Mouse (Mus musculus) intestine, postnatal 0 days (tissue): ENCODE measurements around the gene Xylb. TPM values are rescaled to one million over a fixed set of nuclear protein-coding genes. Genes with fewer than 3 reads are reported as not detected.

Experiments
- ATAC-seq: fragments of 200-750 bp; cut with Nextera tagmentation; 2 replicates; pipeline ENCODE4 v1.8.0; 2017; ENCODE audit warnings: mild to moderate bottlenecking, moderate TSS enrichment, moderate library complexity
- H3K27ac ChIP-seq: fragments of 300-500 bp; sonication (generic); 2 replicates; pipeline ENCODE4 v1.5.1; 2014; ENCODE audit warnings: mild to moderate bottlenecking, low read depth, low read length, moderate library complexity
- H3K27me3 ChIP-seq: fragments of 300-500 bp; sonication (generic); replicated peaks from 2 replicates; pipeline ENCODE4 v1.6.1; 2014; ENCODE audit warnings: low read length, mixed read lengths; ENCODE audit not compliant: control insufficient read depth, insufficient read depth
- H3K36me3 ChIP-seq: fragments of 300-500 bp; sonication (generic); 2 replicates; pipeline ENCODE4 v1.6.1; 2014; ENCODE audit warnings: mild to moderate bottlenecking, moderate library complexity; ENCODE audit not compliant: control insufficient read depth, insufficient read depth
- H3K4me1 ChIP-seq: fragments of 300-500 bp; sonication (generic); replicated peaks from 2 replicates; pipeline ENCODE4 v1.6.1; 2014; ENCODE audit warnings: antibody characterized with exemption, low read length, mixed read lengths; ENCODE audit not compliant: control insufficient read depth, insufficient read depth
- H3K4me2 ChIP-seq: fragments of 300-500 bp; sonication (generic); replicated peaks from 2 replicates; pipeline ENCODE4 v1.6.1; 2014; ENCODE audit warnings: low read depth, mild to moderate bottlenecking, moderate library complexity
- H3K4me3 ChIP-seq: fragments of 300-500 bp; sonication (generic); 2 replicates; pipeline ENCODE4 v1.5.1; 2014; ENCODE audit warnings: low read depth, low read length
- H3K9ac ChIP-seq: fragments of 300-500 bp; sonication (generic); 2 replicates; pipeline ENCODE4 v1.6.1; 2014; ENCODE audit warnings: mild to moderate bottlenecking, low read depth, low read length
- H3K9me3 ChIP-seq: fragments of 300-500 bp; sonication (generic); 2 replicates; pipeline ENCODE4 v1.6.1; 2016; ENCODE audit warnings: mixed run types; ENCODE audit not compliant: control insufficient read depth
- CTCF ChIP-seq: sonication (generic); IDR thresholded peaks from 2 replicates; pipeline ENCODE4 v1.5.1; 2016; ENCODE audit warnings: low read depth, mild to moderate bottlenecking, control low read depth, antibody characterized with exemption, moderate library complexity
- WGBS: fragments of 180-500 bp; shearing (Covaris S2); extraction: QIAGEN DNeasy Blood & Tissue Kit; methylation state at CpG from one replicate; pipeline ENCODE4 v1.1.7; 2014; 5-methylcytosine and 5-hydroxymethylcytosine counted together
- polyA plus RNA-seq: library from polyadenylated mRNA; unstranded; fragments of >200 nt; fragmentation: Nextera tagmentation; extraction: Ambion mirVana; gene quantifications from 2 replicates; pipeline ENCODE4 v1.2.1, GENCODE M21; 2015

Xylb gene
- polyA plus RNA-seq, 1 experiment from 2014 or later = 11.7 TPM

GRCm38 (mm10) chr9:119408898-119409664, 51.9 kb downstream of the Xylb start:
- ATAC-seq = no peak
- no peak overlapping the region for H3K4me2 ChIP-seq
- H3K27ac ChIP-seq = no peak overlapping the region
- 72% methylated on average over 11 of the region's 11 CpGs for WGBS
- no peaks in the 10 kb centered on the region for H3K4me1 ChIP-seq
- no peak for TF ChIP-seq CTCF
- no peak overlapping the region for H3K4me3 ChIP-seq
- H3K9ac ChIP-seq = no peak overlapping the region
- 0 out of 2 replicates have a peak, but pooled peaks cover 4% of the 10 kb centered on the region for H3K9me3 ChIP-seq
- H3K36me3 ChIP-seq = no peaks in the 10 kb centered on the region
- H3K27me3 ChIP-seq = no peaks in the 10 kb centered on the region

DNA sequence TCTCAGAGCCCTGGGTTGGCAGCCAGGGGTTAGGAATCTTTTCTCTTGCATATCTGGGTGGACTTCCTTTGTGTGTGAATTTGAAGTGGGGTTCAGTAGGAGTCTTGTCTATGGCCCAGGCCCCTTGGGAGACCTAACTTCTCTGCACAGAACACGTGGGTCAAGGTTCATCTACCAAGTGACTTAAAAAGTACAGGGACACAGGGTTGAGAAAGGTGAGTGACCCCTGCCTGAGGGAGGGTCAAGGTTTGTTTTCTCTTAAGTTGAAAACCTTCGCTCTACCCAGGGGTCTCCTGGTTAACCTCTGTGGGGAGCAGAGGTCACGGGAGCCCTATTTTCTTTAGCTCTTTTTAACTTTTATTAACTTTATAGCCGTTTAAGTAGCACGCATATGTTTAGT, 52.7 kb downstream of the Xylb start:
- WGBS = 78% methylated on average over 5 of the region's 5 CpGs
- ATAC-seq = no peak
- H3K9ac ChIP-seq = no peak overlapping the region
- no peaks in the 10 kb centered on the region for H3K36me3 ChIP-seq
- H3K27ac ChIP-seq = no peak overlapping the region
- no peaks in the 10 kb centered on the region for H3K27me3 ChIP-seq
- H3K4me3 ChIP-seq = no peak overlapping the region
- H3K9me3 ChIP-seq = 0 out of 2 replicates have a peak, but pooled peaks cover 4% of the 10 kb centered on the region
- H3K4me1 ChIP-seq = no peaks in the 10 kb centered on the region
- H3K4me2 ChIP-seq = no peak overlapping the region
- TF ChIP-seq CTCF = no peak

DNA sequence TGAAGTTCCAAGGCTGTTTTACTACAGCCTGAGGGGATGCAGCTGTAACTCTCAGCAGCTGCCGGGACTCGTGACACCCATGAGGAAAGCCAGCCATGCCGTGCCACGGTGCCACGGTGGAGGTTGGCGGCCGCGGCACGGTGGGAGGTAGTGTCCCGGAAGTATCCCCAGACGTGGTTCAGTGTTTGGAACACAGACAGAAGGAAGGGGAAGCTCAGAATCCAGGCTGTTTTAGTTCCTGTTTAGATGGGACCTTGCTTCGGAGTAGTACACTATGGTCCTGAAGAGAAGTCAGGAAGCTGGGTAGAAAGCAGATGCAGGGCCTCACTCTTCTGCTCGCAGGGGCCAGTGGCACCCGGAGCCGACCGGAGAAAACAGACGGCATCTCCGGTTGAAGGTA, 60.8 kb downstream of the Xylb start:
- Histone ChIP-seq H3K9ac (no peak overlapping the region), H3K4me2 (peak overlapping the region; percentile 17; the same call in 1 of the 2 replicates), H3K9me3 (no peaks in the 10 kb centered on the region), H3K27me3 (no peaks in the 10 kb centered on the region), H3K4me1 (no peaks in the 10 kb centered on the region), H3K36me3 (no peaks in the 10 kb centered on the region), H3K4me3 (no peak overlapping the region), H3K27ac (no peak overlapping the region)
- WGBS = 74% methylated on average over 18 of the region's 18 CpGs
- no peak for TF ChIP-seq CTCF
- ATAC-seq = no peak

GRCm38 (mm10) chr9:119419852-119420438, 62.8 kb downstream of the Xylb start:
- no peak overlapping the region for H3K4me2 ChIP-seq
- 84% methylated on average over 12 of the region's 12 CpGs for WGBS
- no peaks in the 10 kb centered on the region for H3K36me3 ChIP-seq
- ATAC-seq = no peak
- no peaks in the 10 kb centered on the region for H3K27me3 ChIP-seq
- H3K4me3 ChIP-seq = no peak overlapping the region
- 0 out of 2 replicates have a peak, but pooled peaks cover 5% of the 10 kb centered on the region for H3K4me1 ChIP-seq
- H3K9me3 ChIP-seq = no peaks in the 10 kb centered on the region
- TF ChIP-seq CTCF = no peak
- no peak overlapping the region for H3K27ac ChIP-seq
- no peak overlapping the region for H3K9ac ChIP-seq

GRCm38 (mm10) chr9:119425217-119425975, 68.2 kb downstream of the Xylb start:
- peak overlapping the region; percentile 42 for H3K27ac ChIP-seq
- H3K9me3 ChIP-seq = no peaks in the 10 kb centered on the region
- peak; percentile 83 for ATAC-seq
- peak overlapping the region; percentile 25; the same call in 1 of the 2 replicates for H3K4me2 ChIP-seq
- no peak for TF ChIP-seq CTCF
- H3K4me3 ChIP-seq = no peak overlapping the region
- H3K4me1 ChIP-seq = peaks cover 20% of the 10 kb centered on the region
- no peak overlapping the region for H3K9ac ChIP-seq
- WGBS = 19% methylated on average over 6 of the region's 7 CpGs
- no peaks in the 10 kb centered on the region for H3K27me3 ChIP-seq
- peaks cover 7% of the 10 kb centered on the region; the same call in 1 of the 2 replicates for H3K36me3 ChIP-seq

GRCm38 (mm10) chr9:119425976-119426415, 68.8 kb downstream of the Xylb start:
- Histone ChIP-seq H3K27ac (peak overlapping the region; percentile 42; the same call in 1 of the 2 replicates), H3K4me3 (no peak overlapping the region), H3K9ac (no peak overlapping the region), H3K27me3 (no peaks in the 10 kb centered on the region), H3K4me2 (peak overlapping the region; percentile 49; the same call in 1 of the 2 replicates), H3K36me3 (peaks cover 7% of the 10 kb centered on the region; the same call in 1 of the 2 replicates), H3K4me1 (peaks cover 20% of the 10 kb centered on the region), H3K9me3 (no peaks in the 10 kb centered on the region)
- no peak for TF ChIP-seq CTCF
- 75% methylated on average over 13 of the region's 13 CpGs for WGBS
- ATAC-seq = no peak
